Comparison of ENCODE assay signal across 9 mouse cellular contexts in the genomic region with DNA sequence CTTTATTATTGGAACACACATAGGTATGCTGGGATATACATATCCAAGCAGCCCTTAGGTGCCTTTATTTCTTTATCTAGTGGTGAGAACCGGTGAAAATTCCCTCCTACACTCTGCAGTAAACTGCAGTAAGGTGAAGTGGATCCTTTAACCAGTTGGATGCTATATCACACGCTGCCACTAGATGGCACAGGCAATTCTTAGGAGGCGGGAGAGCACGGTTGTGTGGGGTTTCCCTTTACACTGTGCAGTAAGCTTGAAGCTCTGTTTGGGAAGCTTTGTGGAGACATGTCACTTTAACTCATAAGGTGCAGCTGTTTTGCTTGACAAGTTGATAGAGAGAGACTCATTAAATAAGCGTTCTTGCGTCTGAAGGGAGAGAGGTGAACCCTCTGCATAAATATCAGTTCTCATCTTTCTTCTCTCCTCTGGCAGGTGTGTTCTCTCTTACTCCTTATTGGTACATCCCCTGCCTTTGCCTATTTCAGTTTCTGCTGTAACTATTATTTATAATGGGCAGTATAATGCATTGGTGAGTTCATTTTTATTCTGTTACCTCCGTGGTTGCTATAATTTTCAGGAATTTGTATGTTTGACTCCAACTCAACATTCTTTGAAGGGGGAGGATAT. TPM values are rescaled to one million over a fixed set of nuclear protein-coding genes. Genes with fewer than 3 reads are reported as not detected.
DNase-seq lines count a peak whose midpoint lies in the region; ATAC-seq and TF ChIP-seq lines count a peak whose summit lies in the region.
"Had no signal": no experiment of that assay in that cellular context is flagged by ENCODE, and none has a peak within 500 bp of the region (broad histone marks: within the 10 kb centered on the region; RNA-seq: fewer than 3 reads in every experiment).

No protein-coding gene starts in this region.

- 9% methylated on average over 7 of the region's 7 CpGs for WGBS in heart, embryonic 11.5 days (ENCODE audit: insufficient replicate concordance)
- WGBS in liver, embryonic 15.5 days (ENCODE audit: insufficient replicate concordance) = 9% methylated on average over 7 of the region's 7 CpGs
- 12% methylated on average over 7 of the region's 7 CpGs for WGBS in neural tube, embryonic 12.5 days
- WGBS in thymus, adult 2 months = 12% methylated on average over 7 of the region's 7 CpGs

- H3K36me3 ChIP-seq in heart, embryonic 11.5 days (ENCODE audit: control insufficient read depth, insufficient read depth, low read length) = no peaks in the 10 kb centered on the region
- H3K36me3 ChIP-seq in liver, embryonic 15.5 days (replicated peaks) = no peaks in the 10 kb centered on the region
- H3K36me3 ChIP-seq in neural tube, embryonic 12.5 days = no peaks in the 10 kb centered on the region
- H3K36me3 ChIP-seq in thymus, adult 2 months (ENCODE audit: control insufficient read depth, insufficient read depth, low read length) = no peaks in the 10 kb centered on the region
- H3K36me3 ChIP-seq: heart, embryonic 13.5 days had no signal

- no peak overlapping the region for H3K4me2 ChIP-seq in heart, embryonic 11.5 days
- H3K4me2 ChIP-seq in liver, embryonic 15.5 days = no peak overlapping the region
- no peak overlapping the region for H3K4me2 ChIP-seq in neural tube, embryonic 12.5 days (replicated peaks)
- H3K4me2 ChIP-seq: heart, embryonic 13.5 days had no signal

- H3K27me3 ChIP-seq in heart, embryonic 11.5 days (ENCODE audit: control insufficient read depth, insufficient read depth, low read length) = no peaks in the 10 kb centered on the region
- H3K27me3 ChIP-seq in liver, embryonic 15.5 days = no peaks in the 10 kb centered on the region
- no peaks in the 10 kb centered on the region for H3K27me3 ChIP-seq in neural tube, embryonic 12.5 days (replicated peaks)
- no peaks in the 10 kb centered on the region for H3K27me3 ChIP-seq in thymus, adult 2 months (ENCODE audit: control insufficient read depth, insufficient read depth, low read length)
- H3K27me3 ChIP-seq: heart, embryonic 13.5 days had no signal

- no peak overlapping the region for H3K27ac ChIP-seq in heart, embryonic 11.5 days (ENCODE audit: low read depth, low read length)
- H3K27ac ChIP-seq in liver, embryonic 15.5 days (replicated peaks) = no peak overlapping the region
- H3K27ac ChIP-seq in neural tube, embryonic 12.5 days = no peak overlapping the region
- H3K27ac ChIP-seq in thymus, adult 2 months (ENCODE audit: control insufficient read depth, insufficient read depth, low read length) = no peak overlapping the region
- H3K27ac ChIP-seq: heart, embryonic 13.5 days had no signal

- DNase-seq in CD4-positive, CD25-positive, alpha-beta regulatory T cell, adult 2 months (ENCODE audit: low read depth, low spot score) = peak; percentile 76
- peak; percentile 45 to 58 for DNase-seq in adrenal gland, adult 18-20 months (ENCODE audit: low spot score in 2 of 2)
- peak; percentile 87 for DNase-seq in embryo, embryonic 10.5 days (ENCODE audit: low spot score)
- DNase-seq in kidney, postnatal 14 days = peak; percentile 62
- DNase-seq in thymus, adult 2 months = peak; percentile 67

- H3K4me1 ChIP-seq in heart, embryonic 11.5 days (ENCODE audit: control insufficient read depth, insufficient read depth, low read length) = no peaks in the 10 kb centered on the region
- H3K4me1 ChIP-seq in liver, embryonic 15.5 days (replicated peaks) = no peaks in the 10 kb centered on the region
- no peaks in the 10 kb centered on the region for H3K4me1 ChIP-seq in neural tube, embryonic 12.5 days
- no peaks in the 10 kb centered on the region for H3K4me1 ChIP-seq in thymus, adult 2 months (replicated peaks; ENCODE audit: control insufficient read depth, insufficient read depth, low read length)
- H3K4me1 ChIP-seq: heart, embryonic 13.5 days had no signal

- H3K9ac ChIP-seq in heart, embryonic 11.5 days (ENCODE audit: low read depth, low read length) = no peak overlapping the region
- no peak overlapping the region for H3K9ac ChIP-seq in liver, embryonic 15.5 days
- no peak overlapping the region for H3K9ac ChIP-seq in neural tube, embryonic 12.5 days
- H3K9ac ChIP-seq: heart, embryonic 13.5 days had no signal

- TF ChIP-seq CTCF in thymus, adult 2 months (IDR thresholded peaks at IDR 0.05; ENCODE audit: borderline replicate concordance, control insufficient read depth, extremely low read depth, insufficient read depth, low read length, poor library complexity) = no peak

- no peaks in the 10 kb centered on the region for H3K9me3 ChIP-seq in heart, embryonic 11.5 days (replicated peaks; ENCODE audit: control insufficient read depth, low read length)
- H3K9me3 ChIP-seq in liver, embryonic 15.5 days (replicated peaks) = no peaks in the 10 kb centered on the region
- no peaks in the 10 kb centered on the region for H3K9me3 ChIP-seq in neural tube, embryonic 12.5 days
- H3K9me3 ChIP-seq: heart, embryonic 13.5 days had no signal

- no peak overlapping the region for H3K4me3 ChIP-seq in heart, embryonic 11.5 days (ENCODE audit: low read depth, low read length)
- H3K4me3 ChIP-seq in liver, embryonic 15.5 days (replicated peaks) = no peak overlapping the region
- H3K4me3 ChIP-seq in neural tube, embryonic 12.5 days = no peak overlapping the region
- no peak overlapping the region for H3K4me3 ChIP-seq in thymus, adult 2 months (ENCODE audit: control insufficient read depth, insufficient read depth, low read length)
- H3K4me3 ChIP-seq: heart, embryonic 13.5 days had no signal

- ATAC-seq in heart, embryonic 11.5 days (replicated peaks; ENCODE audit: insufficient number of reproducible peaks, low FRiP score, low TSS enrichment) = 0 out of 2 replicates have a peak, but pooled peaks have one; percentile 31
- ATAC-seq in liver, embryonic 15.5 days (ENCODE audit: insufficient read depth) = 0 out of 2 replicates have a peak, but pooled peaks have one; percentile 44
- peak; percentile 78 for ATAC-seq in neural tube, embryonic 12.5 days (ENCODE audit: low FRiP score, low read depth)

- no peak for TF ChIP-seq POLR2A in thymus, adult 2 months (IDR thresholded peaks at IDR 0.05; ENCODE audit: control insufficient read depth, extremely low read depth, insufficient read depth, low read length, poor library complexity)

RNA-seq across cellular contexts. Expression of gene Lancl1, which starts 22.9 kb away (rescaled TPM):
- total RNA-seq in adrenal gland, adult 18-20 months (2021) = 10 to 100 TPM; 43.2 to 50.0 TPM
- polyA plus RNA-seq in heart, embryonic 11.5 days (2014; fragmentation: Nextera tagmentation; extraction: Ambion mirVana) = 60.4 and 63.3 TPM in 2 replicates
- polyA plus RNA-seq in liver, embryonic 15.5 days (2015; fragmentation: Nextera tagmentation; extraction: Ambion mirVana) = 22.8 and 23.4 TPM in 2 replicates
- 126 and 127 TPM in 2 replicates for polyA plus RNA-seq in neural tube, embryonic 12.5 days (2016; fragmentation: Nextera tagmentation; extraction: Ambion mirVana)
- polyA plus RNA-seq in thymus, adult 2 months (2012; rRNA removed) = 106 and 135 TPM in 2 replicates
